Mouse (Mus musculus) adrenal gland, adult 2 months (tissue): ENCODE measurements around the gene Folr2. TPM values are rescaled to one million over a fixed set of nuclear protein-coding genes. Genes with fewer than 3 reads are reported as not detected.

Experiments
- DNase-seq: peaks from one replicate; pipeline ENCODE4 v3.0.0; 2021
- polyA plus RNA-seq: library from polyadenylated mRNA; depleted of rRNA; stranded (reverse); fragments of >200 nt; gene quantifications from 2 replicates; pipeline ENCODE4 v1.2.3, GENCODE M21; 2012
- total RNA-seq, 2 experiments: library from RNA; stranded (reverse); gene quantifications; 2 replicates each; pipeline ENCODE4 v1.2.3; 2021

Folr2 gene
- total and polyA plus RNA-seq, 3 experiments, result 3.2 to 4.5 (median 3.9) TPM

DNA sequence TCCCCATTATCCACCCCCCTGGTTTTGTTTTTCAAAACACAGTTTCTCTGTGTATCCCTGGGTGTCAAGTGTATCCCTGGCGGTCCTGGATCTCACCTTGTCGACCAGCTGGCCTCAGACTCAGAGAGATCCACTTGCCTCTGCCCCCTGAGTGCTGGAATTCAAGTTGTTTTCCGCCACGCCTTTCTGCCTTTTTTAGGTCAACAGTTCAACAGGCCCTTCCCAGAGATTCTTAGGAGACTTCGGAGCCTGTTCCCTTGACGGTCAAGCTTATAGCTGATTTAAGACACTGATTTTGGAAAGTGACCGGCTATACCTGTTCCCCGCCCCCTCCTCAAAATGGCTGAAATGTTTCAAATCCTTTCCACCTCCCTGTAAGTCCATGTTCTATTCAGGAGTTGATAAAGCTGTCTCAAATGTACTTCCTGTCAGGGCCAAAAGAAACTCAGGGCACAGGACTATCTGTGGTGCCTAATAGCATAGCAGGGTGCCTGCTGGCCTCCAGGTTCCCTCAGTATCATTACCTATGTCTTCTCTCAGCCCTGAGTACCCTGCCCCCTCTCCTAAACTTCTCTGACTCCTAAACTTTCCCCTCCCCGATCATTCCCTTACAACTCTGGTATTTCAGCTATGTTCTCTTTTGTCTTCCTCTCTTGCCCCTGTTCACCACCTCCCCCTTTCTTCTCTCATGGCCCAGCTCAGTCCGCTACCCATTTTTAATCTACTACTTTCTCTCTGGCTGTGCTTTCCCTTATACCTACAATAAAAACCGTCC lies 9.7 kb upstream of the Folr2 start:
- no peak for DNase-seq

- no peak for DNase-seq
Observed at GRCm38 (mm10) chr7:101863415-101863814, 6.4 kb upstream of the Folr2 start, which contains the start of gene Anapc15. Gene Anapc15 (plus strand): TSS chr7:101863715.

DNA sequence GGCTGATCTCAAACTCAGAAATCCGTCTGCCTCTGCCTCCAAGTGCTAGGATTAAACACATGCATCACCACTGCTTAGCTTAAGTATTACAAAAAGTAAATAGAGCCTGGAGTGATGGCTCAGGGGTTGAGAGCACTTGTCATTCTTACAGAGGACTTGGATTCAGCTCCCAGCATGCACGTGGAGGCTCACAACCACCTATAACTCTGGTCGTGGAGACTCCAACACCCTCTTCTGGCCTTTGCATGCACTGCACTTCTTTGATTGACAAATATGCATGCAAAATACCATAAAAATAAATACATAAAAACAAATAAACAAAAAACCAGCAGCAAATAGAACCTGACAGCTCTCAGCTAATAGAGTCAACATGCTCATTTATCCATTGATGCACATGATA lies 5.3 kb upstream of the Folr2 start:
- no peak for DNase-seq

GRCm38 (mm10) chr7:101860978-101861377 lies 4.0 kb upstream of the Folr2 start:
- DNase-seq, result no peak

DNA sequence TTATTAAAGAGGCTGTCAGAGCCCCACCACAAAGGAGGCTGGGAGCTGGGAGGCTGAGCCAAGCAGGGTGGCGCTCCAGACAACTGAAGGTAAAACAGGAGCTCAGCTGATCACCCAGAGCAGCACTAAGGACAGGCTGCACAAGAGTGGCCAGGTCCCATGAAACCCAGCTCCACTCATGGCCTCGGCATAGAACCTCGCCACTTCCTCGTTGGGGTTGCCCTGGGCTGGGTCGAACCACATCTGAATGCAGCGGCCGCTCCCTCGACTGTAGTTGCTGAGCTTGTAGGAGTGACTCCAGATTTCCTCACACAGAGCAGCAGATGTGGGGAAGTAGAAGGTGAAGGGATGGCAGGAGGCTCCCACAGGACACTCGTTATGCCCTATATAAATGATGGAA lies 1.4 kb upstream of the Folr2 start:
- no peak for DNase-seq

DNA sequence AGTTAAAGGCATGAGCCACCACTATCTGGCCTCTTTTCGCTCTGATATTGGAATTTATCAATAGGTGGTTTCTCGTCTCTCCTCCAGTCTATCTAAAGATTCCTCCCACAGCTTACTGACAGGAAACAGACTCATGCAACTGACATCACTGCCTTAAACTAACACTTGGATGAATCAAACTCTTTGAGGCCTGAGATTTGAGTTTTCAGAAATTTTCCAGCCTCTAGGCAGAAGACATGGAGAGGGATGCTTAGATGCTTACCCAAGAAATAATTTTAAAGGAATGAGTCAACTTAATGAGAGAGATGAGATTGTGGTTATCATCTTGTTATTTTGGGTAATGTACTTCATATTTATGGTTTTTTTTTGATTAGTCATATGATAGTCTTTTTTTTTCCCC lies 3.2 kb downstream of the Folr2 start:
- DNase-seq, result no peak

DNA sequence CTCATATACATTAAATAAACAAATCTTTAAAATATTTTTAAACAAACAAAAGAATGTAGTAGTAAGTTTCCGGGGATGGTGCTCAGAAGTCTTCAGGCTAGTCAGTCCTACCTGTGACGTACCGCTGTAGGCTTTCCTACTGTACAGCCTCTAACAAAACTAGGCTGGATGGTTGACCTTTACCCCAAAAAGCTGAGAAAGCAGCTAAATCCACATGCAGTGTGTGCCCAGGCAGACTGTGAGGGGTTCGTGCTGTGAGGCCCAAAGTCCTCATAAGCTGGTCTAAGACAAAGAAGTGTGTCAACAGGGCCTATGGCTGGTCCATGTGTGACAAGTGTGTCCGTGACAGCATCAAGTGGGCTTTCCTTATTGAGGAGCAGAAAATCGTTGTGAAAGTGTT lies 4.1 kb downstream of the Folr2 start:
- DNase-seq, result no peak

DNA sequence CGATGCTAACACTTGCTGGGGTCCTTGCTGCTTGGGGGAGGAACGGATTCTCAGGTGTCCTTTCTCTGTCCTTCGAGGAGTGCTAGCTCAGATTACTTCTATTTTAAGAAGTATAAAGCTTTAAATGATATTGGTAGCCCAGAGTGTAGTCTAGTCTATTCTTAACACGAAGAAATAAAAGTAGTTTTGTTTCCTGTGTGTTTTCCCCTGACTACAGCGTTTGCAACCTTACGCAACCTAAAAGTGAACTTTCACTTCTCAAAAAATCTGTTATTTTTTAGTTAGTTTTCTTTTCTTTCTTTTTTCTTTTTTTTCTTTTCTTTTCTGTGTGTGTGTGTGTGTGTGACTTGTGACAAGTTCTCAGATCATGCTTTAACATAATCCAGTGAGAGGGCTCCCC lies 5.3 kb downstream of the Folr2 start:
- no peak for DNase-seq

DNA sequence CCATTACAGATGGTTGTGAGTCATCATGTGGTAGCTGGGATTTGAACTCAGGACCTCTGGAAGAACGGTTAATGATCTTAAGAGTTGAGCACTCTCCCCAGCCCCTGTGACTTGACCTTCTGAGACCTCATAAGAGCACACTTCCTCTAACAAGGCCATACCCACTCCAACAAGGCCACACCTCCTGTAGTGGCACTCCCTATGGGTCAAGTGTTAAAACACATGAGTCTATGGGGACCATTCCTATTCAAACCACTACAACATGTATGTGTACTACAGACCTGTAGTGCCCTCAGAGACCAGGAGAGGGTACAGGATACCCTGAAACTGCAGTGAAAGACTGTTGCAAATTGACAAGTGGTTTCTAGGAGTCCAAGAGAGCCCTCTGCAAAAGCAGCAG lies 9.1 kb downstream of the Folr2 start:
- DNase-seq, result no peak

DNA sequence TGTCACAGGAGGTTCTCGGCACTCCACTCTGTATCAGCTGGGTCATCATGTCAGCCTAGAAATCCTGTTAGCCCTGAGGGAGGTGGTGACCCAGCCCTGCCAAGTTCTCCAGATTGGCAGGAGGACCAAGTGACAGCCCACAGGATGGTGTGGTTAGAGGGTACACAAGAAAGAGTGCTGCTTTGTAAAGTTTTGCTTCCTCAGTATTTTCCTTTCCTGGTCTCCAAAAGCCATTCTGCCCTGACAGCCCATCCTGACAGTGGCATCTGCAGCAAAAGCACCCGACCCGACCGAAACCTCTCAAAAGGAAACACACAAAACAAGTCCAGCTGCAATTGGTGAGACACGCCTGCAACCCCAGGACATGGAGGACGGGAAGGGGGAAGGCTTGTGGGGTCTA lies 12.8 kb downstream of the Folr2 start:
- no peak for DNase-seq

DNA sequence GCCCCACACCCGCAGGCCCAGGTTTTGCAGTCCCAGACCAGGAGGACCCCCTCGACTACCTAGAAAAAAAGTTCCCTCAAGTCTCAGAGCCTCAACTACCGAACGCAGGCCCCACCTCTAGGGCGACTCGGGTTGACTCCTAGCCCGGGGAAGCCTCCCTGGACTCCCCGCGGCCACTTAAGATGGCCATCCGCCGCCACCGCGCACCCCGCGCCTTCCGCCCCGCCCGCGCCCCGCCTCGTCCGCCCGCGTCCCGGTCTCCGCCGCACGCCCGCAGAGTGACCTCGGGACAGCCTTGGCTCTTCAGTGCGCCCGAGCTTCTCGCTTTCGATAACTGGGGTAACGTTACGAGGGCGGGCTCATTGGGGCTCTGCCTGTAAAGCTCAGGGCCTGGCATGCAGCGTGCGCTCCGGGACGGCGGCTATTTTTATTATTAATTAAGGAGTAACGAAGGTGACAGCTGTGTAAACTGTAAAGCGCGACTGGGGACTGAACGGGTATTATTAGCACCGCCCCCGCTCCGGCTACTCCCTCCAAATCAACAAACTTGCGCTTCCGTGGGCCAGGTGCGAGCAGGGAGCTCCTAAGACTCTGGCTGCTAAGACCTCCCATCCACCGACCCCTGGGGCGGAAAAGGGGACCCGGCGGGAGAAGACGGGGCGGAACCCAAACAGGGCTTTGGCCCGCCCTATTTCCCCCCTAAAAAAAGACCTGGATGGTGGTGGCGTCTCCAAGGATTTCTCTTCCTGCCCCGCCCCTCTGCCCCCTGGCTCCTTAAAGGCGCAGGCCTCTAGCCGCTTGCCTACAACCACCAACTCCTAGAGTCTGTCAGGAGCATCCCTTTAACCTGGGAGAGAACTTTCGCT lies 19.2 kb downstream of the Folr2 start, which contains the start of gene Inppl1:
Inppl1 (minus strand) TSS at position 624 of the 866 bp plus-strand sequence.
- peak; percentile 96 for DNase-seq

GRCm38 (mm10) chr7:101837154-101837605 lies 19.8 kb downstream of the Folr2 start:
- DNase-seq, result no peak

DNA sequence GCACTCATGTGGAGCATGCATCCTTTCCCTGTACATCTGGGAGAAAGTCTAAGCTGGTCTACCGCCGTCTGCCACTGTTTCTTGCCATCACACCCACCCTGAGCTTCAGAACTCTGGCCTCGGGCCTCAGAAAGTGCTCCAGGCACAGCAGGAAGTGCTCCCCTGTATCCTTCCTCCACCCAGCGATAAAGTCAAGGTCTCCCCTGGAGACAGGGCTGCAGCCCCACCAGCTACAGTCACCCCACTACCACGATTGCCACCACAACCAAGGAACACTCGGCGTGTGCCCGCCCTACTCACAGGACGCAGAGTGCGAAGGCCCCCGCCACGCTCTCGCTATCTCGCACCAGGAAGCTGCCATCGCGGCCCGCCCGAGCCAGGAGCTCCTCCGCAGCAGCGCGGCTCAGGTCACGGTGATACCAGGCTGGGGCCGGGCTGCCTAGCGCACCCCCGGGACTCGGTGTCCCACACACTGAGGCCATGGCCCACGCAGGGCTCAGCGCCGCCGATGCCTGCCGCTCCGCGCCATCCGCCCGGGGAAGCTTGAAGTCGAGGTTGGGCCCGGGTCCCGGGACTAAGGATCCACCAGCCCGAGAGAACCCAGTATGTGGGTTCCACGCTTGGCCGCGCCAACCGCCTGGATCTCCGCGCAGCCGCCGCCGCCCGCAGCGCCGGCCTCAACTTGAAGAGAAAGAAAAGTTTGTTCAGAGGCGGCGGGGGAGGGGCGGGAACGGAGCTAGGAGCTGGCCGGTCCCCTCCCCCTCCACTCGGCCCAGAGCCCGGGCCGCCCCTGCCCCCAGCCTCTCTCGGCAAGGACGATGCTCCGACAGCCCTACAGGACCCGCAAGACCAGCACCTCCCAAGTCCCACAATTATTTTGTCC lies 20.5 kb downstream of the Folr2 start:
- peak; percentile 83 for DNase-seq

GRCm38 (mm10) chr7:101835457-101836109 lies 21.4 kb downstream of the Folr2 start:
- DNase-seq, result no peak

GRCm38 (mm10) chr7:101834903-101835302 lies 22.1 kb downstream of the Folr2 start:
- DNase-seq, result no peak

- DNase-seq, result no peak
Observed at GRCm38 (mm10) chr7:101833916-101834584, 22.9 kb downstream of the Folr2 start.

DNA sequence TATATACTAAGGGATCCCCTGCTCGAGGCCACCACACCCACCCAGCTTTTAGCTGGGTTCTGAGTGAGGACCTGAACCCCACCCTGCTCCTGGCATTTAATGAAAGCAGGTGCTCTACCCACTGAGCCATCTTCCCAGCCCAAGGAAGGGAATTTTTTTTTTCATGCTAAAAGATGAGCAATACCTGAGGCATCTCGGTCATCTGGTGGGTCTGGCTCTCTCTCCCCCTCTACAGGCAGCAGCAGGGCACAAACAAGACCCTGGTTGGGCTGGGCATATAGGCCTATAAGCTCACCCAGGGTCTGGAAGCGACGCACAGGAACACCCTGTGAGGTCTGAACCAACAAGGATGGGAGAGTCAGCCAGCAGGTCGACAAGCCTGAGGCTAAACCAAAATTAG lies 23.6 kb downstream of the Folr2 start:
- DNase-seq, result no peak

GRCm38 (mm10) chr7:101832372-101832771 lies 24.6 kb downstream of the Folr2 start:
- DNase-seq, result no peak

DNA sequence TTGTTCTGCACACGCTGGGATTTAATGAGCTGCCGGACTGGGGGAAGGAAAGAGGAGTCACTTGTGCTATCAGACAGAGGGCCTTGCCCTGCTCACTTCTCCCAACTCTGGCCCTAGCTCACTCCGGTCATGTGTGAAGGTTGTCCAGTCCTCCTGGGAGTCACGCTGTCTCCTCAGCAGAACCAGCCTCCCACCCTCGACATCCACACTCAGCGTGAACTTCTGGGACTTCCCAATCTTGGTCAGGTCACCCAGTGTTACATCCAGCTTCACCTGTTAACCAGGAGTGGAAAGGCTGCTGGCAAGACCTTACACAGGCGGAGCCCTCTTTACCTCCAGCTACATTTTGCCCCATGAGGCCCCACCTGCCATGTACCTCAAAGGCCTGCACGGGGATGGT lies 25.6 kb downstream of the Folr2 start:
- DNase-seq, result no peak

DNA sequence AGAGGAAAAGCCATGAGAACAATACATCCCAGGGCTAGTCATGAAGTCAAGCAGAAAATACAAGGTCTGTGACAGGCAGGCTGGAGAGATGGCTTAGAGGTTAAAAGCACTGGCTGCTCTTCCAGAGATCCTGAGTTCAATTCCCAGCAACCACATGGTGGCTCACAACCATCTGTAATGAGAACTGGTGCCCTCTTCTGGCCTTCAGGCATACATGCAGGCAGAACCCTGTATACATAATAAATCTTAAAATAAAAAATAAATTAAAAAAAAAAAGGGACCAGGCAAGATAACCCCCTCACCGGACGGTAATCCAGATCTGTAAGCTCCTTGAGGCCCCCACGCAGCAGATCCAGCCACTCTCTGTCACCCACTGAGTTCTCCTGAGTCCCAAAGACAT lies 26.6 kb downstream of the Folr2 start:
- no peak for DNase-seq
